Mouse (Mus musculus): ENCODE results near the gene 1700006A11Rik.
"Not testable (repeated sequence)": the region's sequence is repeated elsewhere in the genome, so short reads cannot be mapped to it uniquely, and the experiment has no call there.

- not testable (repeated sequence) for TF ChIP-seq CHD2 (IDR thresholded peaks at IDR 0.05; ENCODE audit: low read depth, low read length); MAFK (IDR thresholded peaks at IDR 0.05; ENCODE audit: insufficient read depth, low read depth, low read length); ZC3H11A (IDR thresholded peaks at IDR 0.05; ENCODE audit: borderline replicate concordance, low read depth, low read length); ZNF384 (IDR thresholded peaks at IDR 0.05; ENCODE audit: low read depth, low read length); HCFC1 (IDR thresholded peaks at IDR 0.05; ENCODE audit: borderline replicate concordance, insufficient read depth, low read length)
These were observed 40.5 kb downstream of the 1700006A11Rik start for GRCm38 (mm10) chr3:124385377-124385776.
